Mouse (Mus musculus) lung, adult 2 months (tissue): ENCODE measurements around the gene Fstl4. TPM values are rescaled to one million over a fixed set of nuclear protein-coding genes. Genes with fewer than 3 reads are reported as not detected.
"Not testable (repeated sequence)": the region's sequence is repeated elsewhere in the genome, so short reads cannot be mapped to it uniquely, and the experiment has no call there.

ENCODE experiments used
- DNase-seq: peaks from one replicate; pipeline ENCODE4 v3.0.0; 2022
- H3K4me1 ChIP-seq: fragments of 200-500 bp; 2 replicates; pipeline ENCODE4 v1.6.1; 2011; ENCODE audit warnings: low read length; ENCODE audit not compliant: control insufficient read depth, insufficient read depth
- H3K4me3 ChIP-seq: fragments of 200-500 bp; replicated peaks from 2 replicates; pipeline ENCODE3; 2011; ENCODE audit warnings: low read depth, mild to moderate bottlenecking, control low read depth, low read length; ENCODE audit errors: extremely low read depth
- CTCF ChIP-seq: fragments of 200-500 bp; IDR thresholded peaks from 2 replicates; pipeline ENCODE4 v1.5.1; 2011; ENCODE audit warnings: mild to moderate bottlenecking, low read length, control low read depth; ENCODE audit not compliant: insufficient read depth
- POLR2A ChIP-seq: fragments of 200-500 bp; IDR thresholded peaks from 2 replicates; pipeline ENCODE4 v1.6.1; 2011; ENCODE audit warnings: low read depth, mild to moderate bottlenecking, control low read depth, low read length, borderline replicate concordance; ENCODE audit errors: extremely low read depth
- WGBS: fragments of 180-500 bp; shearing (Covaris S2); methylation state at CpG from one replicate; pipeline ENCODE4 v1.1.7; 2018; 5-methylcytosine and 5-hydroxymethylcytosine counted together
- polyA plus RNA-seq: library from polyadenylated mRNA; depleted of rRNA; stranded (reverse); fragments of >200 nt; gene quantifications from 2 replicates; pipeline ENCODE4 v1.2.3, GENCODE M21; 2012

The Fstl4 gene
- polyA plus RNA-seq, 1 experiment = 0.56 TPM

- Histone ChIP-seq H3K4me3 (no peak overlapping the region), H3K4me1 (no peaks in the 10 kb centered on the region)
- 53% methylated on average over 16 of the region's 16 CpGs for WGBS
- no peak for DNase-seq
- no peak for TF ChIP-seq POLR2A
- no peak for TF ChIP-seq CTCF
These were observed 304.1 kb downstream of the Fstl4 start for GRCm38 (mm10) chr11:53068479-53069065.

- Histone ChIP-seq H3K4me3 (no peak overlapping the region), H3K4me1 (no peaks in the 10 kb centered on the region)
- TF ChIP-seq POLR2A (no peak), CTCF (no peak)
- 59% methylated on average over 6 of the region's 6 CpGs for WGBS
- DNase-seq = no peak
These were observed 305.3 kb downstream of the Fstl4 start for GRCm38 (mm10) chr11:53069751-53070150.

- DNase-seq = no peak
- no peaks in the 10 kb centered on the region for H3K4me1 ChIP-seq
- no peak overlapping the region for H3K4me3 ChIP-seq
- WGBS = 68% methylated on average over 1 of the region's 1 CpGs
- no peak for TF ChIP-seq CTCF
- TF ChIP-seq POLR2A = no peak
These were observed 307.2 kb downstream of the Fstl4 start for GRCm38 (mm10) chr11:53071602-53072001.

GRCm38 (mm10) chr11:53077641-53078040 is 313.2 kb downstream of the Fstl4 start:
- Histone ChIP-seq H3K4me1 (no peaks in the 10 kb centered on the region), H3K4me3 (no peak overlapping the region)
- no peak for DNase-seq
- 75% methylated on average over 7 of the region's 7 CpGs for WGBS
- no peak for TF ChIP-seq POLR2A

- no peak for TF ChIP-seq POLR2A
- no peak for TF ChIP-seq CTCF
- no peak overlapping the region for H3K4me3 ChIP-seq
- 54% methylated on average over 7 of the region's 7 CpGs for WGBS
- DNase-seq = no peak
- no peaks in the 10 kb centered on the region for H3K4me1 ChIP-seq
These were observed 314.2 kb downstream of the Fstl4 start for GRCm38 (mm10) chr11:53078419-53079334.

GRCm38 (mm10) chr11:53081310-53081709 is 316.9 kb downstream of the Fstl4 start:
- 69% methylated on average over 6 of the region's 6 CpGs for WGBS
- no peak for TF ChIP-seq CTCF
- TF ChIP-seq POLR2A = no peak
- DNase-seq = no peak

GRCm38 (mm10) chr11:53085367-53085766 is 320.9 kb downstream of the Fstl4 start:
- DNase-seq = peak; percentile 15
- no peak for TF ChIP-seq POLR2A
- H3K4me1 ChIP-seq = no peaks in the 10 kb centered on the region
- WGBS = 55% methylated on average over 6 of the region's 6 CpGs
- no peak overlapping the region for H3K4me3 ChIP-seq

More at GRCm38 (mm10) chr11:53081310-53081709, 316.9 kb downstream of the Fstl4 start:
- Histone ChIP-seq H3K4me3 (no peak overlapping the region), H3K4me1 (no peaks in the 10 kb centered on the region)

- Histone ChIP-seq H3K4me3 (no peak overlapping the region), H3K4me1 (no peaks in the 10 kb centered on the region)
- DNase-seq = no peak
- TF ChIP-seq POLR2A = no peak
- TF ChIP-seq CTCF = no peak
- WGBS = 66% methylated on average over 9 of the region's 9 CpGs
These were observed 321.6 kb downstream of the Fstl4 start for GRCm38 (mm10) chr11:53085858-53086565.

- not testable (repeated sequence) for H3K4me3 ChIP-seq, DNase-seq, H3K4me1 ChIP-seq
- WGBS = 78% methylated on average over 3 of the region's 3 CpGs
These were observed 323.5 kb downstream of the Fstl4 start for GRCm38 (mm10) chr11:53087896-53088295.
